9 mouse cellular contexts compared by ENCODE assay signal in genomic region chr9:61878889-61879288, GRCm38 (mm10). TPM values are rescaled to one million over a fixed set of nuclear protein-coding genes. Genes with fewer than 3 reads are reported as not detected.
A peak's percentile ranks its signal among the peaks of the same experiment; 100 is the strongest.
DNase-seq lines count a peak whose midpoint lies in the region; ATAC-seq and TF ChIP-seq lines count a peak whose summit lies in the region.
"Had no signal": no experiment of that assay in that cellular context is flagged by ENCODE, and none has a peak within 500 bp of the region (broad histone marks: within the 10 kb centered on the region; RNA-seq: fewer than 3 reads in every experiment).

No protein-coding gene starts in this region.

- peak; percentile 80 for DNase-seq in neural tube, embryonic 10.5 days (ENCODE audit: extremely low spot score, low spot score)
- DNase-seq in c-Kit-positive CD71-positive TER-119-positive erythroid progenitor cells, embryonic 14.5 days (ENCODE audit: low spot score): peak; percentile 20
- peak; percentile 86 for DNase-seq in forelimb bud, embryonic 11.5 days (ENCODE audit: low read depth, low spot score)
- peak; percentile 15 for DNase-seq in liver, adult 2 months (ENCODE audit: extremely low read depth, low read depth, low spot score)
- DNase-seq in retina, embryonic 14.5 days (ENCODE audit: low spot score): peak; percentile 89
- DNase-seq in urinary bladder, postnatal 25 days (ENCODE audit: low spot score): peak; percentile 55

- H3K9ac ChIP-seq in neural tube, embryonic 15.5 days (replicated peaks): no peak overlapping the region
- no peak overlapping the region for H3K9ac ChIP-seq in kidney, embryonic 15.5 days
- H3K9ac ChIP-seq in liver, adult 2 months (ENCODE audit: low read depth, low read length): no peak overlapping the region
- H3K9ac ChIP-seq: embryonic facial prominence, embryonic 12.5 days had no signal

- no peak overlapping the region for H3K27ac ChIP-seq in neural tube, embryonic 15.5 days (replicated peaks)
- no peak overlapping the region for H3K27ac ChIP-seq in kidney, embryonic 15.5 days
- no peak overlapping the region for H3K27ac ChIP-seq in liver, adult 2 months (replicated peaks; ENCODE audit: insufficient read depth, low read depth, low read length)
- H3K27ac ChIP-seq: embryonic facial prominence, embryonic 12.5 days had no signal

- H3K36me3 ChIP-seq in neural tube, embryonic 15.5 days: no peaks in the 10 kb centered on the region
- no peaks in the 10 kb centered on the region for H3K36me3 ChIP-seq in kidney, embryonic 15.5 days
- H3K36me3 ChIP-seq in liver, adult 2 months (ENCODE audit: control insufficient read depth, insufficient read depth, low read length): no peaks in the 10 kb centered on the region
- H3K36me3 ChIP-seq: embryonic facial prominence, embryonic 12.5 days had no signal

- peak; percentile 62 for TF ChIP-seq CTCF in liver, adult 2 months (IDR thresholded peaks at IDR 0.05; ENCODE audit: low read depth, low read length)

- TF ChIP-seq POLR2A in liver, adult 2 months (IDR thresholded peaks at IDR 0.05; ENCODE audit: extremely low read depth, insufficient read depth, low read length): no peak

- peaks cover 33% of the 10 kb centered on the region for H3K4me1 ChIP-seq in neural tube, embryonic 15.5 days
- H3K4me1 ChIP-seq in kidney, embryonic 15.5 days: peaks cover 26% of the 10 kb centered on the region
- no peaks in the 10 kb centered on the region for H3K4me1 ChIP-seq in liver, adult 2 months (ENCODE audit: control insufficient read depth, insufficient read depth, low read length)

- ATAC-seq in neural tube, embryonic 15.5 days (ENCODE audit: low FRiP score): no peak
- peak; percentile 56; the same call in 1 of the 2 replicates for ATAC-seq in kidney, embryonic 15.5 days (replicated peaks; ENCODE audit: low FRiP score)

- no peaks in the 10 kb centered on the region for H3K9me3 ChIP-seq in neural tube, embryonic 15.5 days (replicated peaks)
- H3K9me3 ChIP-seq in kidney, embryonic 15.5 days (replicated peaks): no peaks in the 10 kb centered on the region
- H3K9me3 ChIP-seq: embryonic facial prominence, embryonic 12.5 days had no signal

- H3K79me2 ChIP-seq in liver, adult 2 months (ENCODE audit: control insufficient read depth, insufficient read depth, low read length): no peaks in the 10 kb centered on the region

- H3K27me3 ChIP-seq in neural tube, embryonic 15.5 days (replicated peaks): peaks cover 10% of the 10 kb centered on the region; the same call in 1 of the 2 replicates
- peaks cover 31% of the 10 kb centered on the region for H3K27me3 ChIP-seq in kidney, embryonic 15.5 days
- H3K27me3 ChIP-seq in liver, adult 2 months (ENCODE audit: control insufficient read depth, insufficient read depth, low read length): no peaks in the 10 kb centered on the region; the same call in 1 of the 2 replicates

- H3K4me2 ChIP-seq in neural tube, embryonic 15.5 days: no peak overlapping the region
- no peak overlapping the region for H3K4me2 ChIP-seq in kidney, embryonic 15.5 days
- H3K4me2 ChIP-seq: embryonic facial prominence, embryonic 12.5 days had no signal

- WGBS in neural tube, embryonic 15.5 days: 29% methylated on average over 2 of the region's 2 CpGs
- 34% methylated on average over 2 of the region's 2 CpGs for WGBS in kidney, embryonic 15.5 days
- 59% methylated on average over 2 of the region's 2 CpGs for WGBS in liver, adult 2 months

- H3K4me3 ChIP-seq in neural tube, embryonic 15.5 days (replicated peaks): no peak overlapping the region
- H3K4me3 ChIP-seq in kidney, embryonic 15.5 days (replicated peaks): no peak overlapping the region
- no peak overlapping the region for H3K4me3 ChIP-seq in liver, adult 2 months (ENCODE audit: insufficient read depth, low read depth, low read length)
- H3K4me3 ChIP-seq: embryonic facial prominence, embryonic 12.5 days had no signal

RNA-seq across cellular contexts. Expression of gene Rplp1, which starts 35.5 kb away (rescaled TPM):
- 998 and 1,098 TPM in 2 replicates for polyA plus RNA-seq in neural tube, embryonic 15.5 days (2015; fragmentation: Nextera tagmentation; extraction: Ambion mirVana)
- 1,379 and 1,393 TPM in 2 replicates for polyA plus RNA-seq in kidney, embryonic 15.5 days (2015; fragmentation: Nextera tagmentation; extraction: Ambion mirVana)
- total RNA-seq in liver, adult 2 months (2014; rRNA removed): 1,606 and 2,153 TPM in 2 replicates
- polyA plus RNA-seq in liver, adult 2 months (2012; rRNA removed): 5,211 and 6,066 TPM in 2 replicates

Comparison
In these comparisons a context has a peak if more than half of its experiments do, and no peak if none do; other contexts are left out.
1. DNase-seq: peak in every context shown above with its lines; median percentile 89 in retina, embryonic 14.5 days; 86 in forelimb bud, embryonic 11.5 days; 80 in neural tube, embryonic 10.5 days; 55 in urinary bladder, postnatal 25 days; 20 in c-Kit-positive CD71-positive TER-119-positive erythroid progenitor cells, embryonic 14.5 days; 15 in liver, adult 2 months.